Mouse (Mus musculus) cortical plate, adult 2 months (tissue): Measurements from ENCODE around the gene Ano10.

Experiments used
- CTCF ChIP-seq: fragments of 200-500 bp; IDR thresholded peaks from 2 replicates; pipeline ENCODE4 v1.5.1; 2011; ENCODE audit warnings: mild to moderate bottlenecking, control low read depth, low read length; ENCODE audit not compliant: insufficient read depth; ENCODE audit errors: extremely low read depth
- POLR2A ChIP-seq: fragments of 200-500 bp; IDR thresholded peaks from 2 replicates; pipeline ENCODE4 v1.6.1; 2011; ENCODE audit warnings: mild to moderate bottlenecking, low read length, control low read depth; ENCODE audit not compliant: insufficient read depth; ENCODE audit errors: extremely low read depth

GRCm38 (mm10) chr9:122186643-122187226, 107.5 kb downstream of the Ano10 start:
- TF ChIP-seq CTCF (no peak), POLR2A (no peak)
